Mouse (Mus musculus) midbrain, embryonic 11.5 days (tissue): ENCODE results near the gene Hoxb3. TPM values are rescaled to one million over a fixed set of nuclear protein-coding genes. Genes with fewer than 3 reads are reported as not detected.

Experiments
- ATAC-seq: fragments of 200-750 bp; cut with Nextera tagmentation; 2 replicates; pipeline ENCODE4 v1.8.0; 2017; ENCODE audit warnings: moderate TSS enrichment, moderate library complexity; ENCODE audit not compliant: low FRiP score
- DNase-seq: peaks from one replicate; pipeline ENCODE4 v3.0.0; 2015; ENCODE audit warnings: low spot score; ENCODE audit errors: missing footprints
- H3K27ac ChIP-seq: fragments of 300-500 bp; sonication (generic); 2 replicates; pipeline ENCODE4 v1.5.1; 2014; ENCODE audit warnings: low read depth, low read length
- H3K27me3 ChIP-seq: fragments of 300-500 bp; sonication (generic); 2 replicates; pipeline ENCODE4 v1.6.1; 2014; ENCODE audit warnings: mild to moderate bottlenecking, low read length, moderate library complexity, mixed read lengths; ENCODE audit not compliant: control insufficient read depth, insufficient read depth
- H3K36me3 ChIP-seq: fragments of 300-500 bp; sonication (generic); 2 replicates; pipeline ENCODE4 v1.6.1; 2014; ENCODE audit warnings: mild to moderate bottlenecking, low read length, moderate library complexity, mixed read lengths; ENCODE audit not compliant: control insufficient read depth, insufficient read depth
- H3K4me1 ChIP-seq: fragments of 300-500 bp; sonication (generic); 2 replicates; pipeline ENCODE4 v1.6.1; 2014; ENCODE audit warnings: low read length; ENCODE audit not compliant: control insufficient read depth, insufficient read depth
- H3K4me2 ChIP-seq: fragments of 300-500 bp; sonication (generic); 2 replicates; pipeline ENCODE4 v1.6.1; 2014; ENCODE audit warnings: mild to moderate bottlenecking, moderate library complexity
- H3K4me3 ChIP-seq: fragments of 300-500 bp; sonication (generic); 2 replicates; pipeline ENCODE4 v1.5.1; 2014; ENCODE audit warnings: low read depth, low read length
- H3K9ac ChIP-seq: fragments of 300-500 bp; sonication (generic); 2 replicates; pipeline ENCODE4 v1.6.1; 2014; ENCODE audit warnings: low read length
- H3K9me3 ChIP-seq: fragments of 300-500 bp; sonication (generic); 2 replicates; pipeline ENCODE4 v1.6.1; 2016; ENCODE audit warnings: low read length; ENCODE audit not compliant: control insufficient read depth
- WGBS: fragments of 180-500 bp; shearing (Covaris S2); extraction: QIAGEN DNeasy Blood & Tissue Kit; methylation state at CpG from one replicate; pipeline ENCODE4 v1.1.7; 2014; 5-methylcytosine and 5-hydroxymethylcytosine counted together
- polyA plus RNA-seq: library from polyadenylated mRNA; unstranded; fragments of >200 nt; fragmentation: Nextera tagmentation; extraction: Ambion mirVana; gene quantifications from 2 replicates; pipeline ENCODE4 v1.2.1, GENCODE M21; 2014

The Hoxb3 gene
- polyA plus RNA-seq, 1 experiment from 2014 or later = not detected

GRCm38 (mm10) chr11:96287411-96287810 is 35.7 kb upstream of the Hoxb3 start:
- H3K9ac ChIP-seq = no peak overlapping the region
- no peak overlapping the region for H3K4me3 ChIP-seq
- 0% methylated on average over 9 of the region's 9 CpGs for WGBS
- no peaks in the 10 kb centered on the region for H3K36me3 ChIP-seq
- H3K27ac ChIP-seq = no peak overlapping the region
- ATAC-seq (no peak), DNase-seq (no peak)
- no peaks in the 10 kb centered on the region for H3K9me3 ChIP-seq
- H3K27me3 ChIP-seq = peaks cover 98% of the 10 kb centered on the region
- no peak overlapping the region for H3K4me2 ChIP-seq
- no peaks in the 10 kb centered on the region for H3K4me1 ChIP-seq

- DNase-seq (peak; percentile 93), ATAC-seq (no peak)
- H3K4me2 ChIP-seq = no peak overlapping the region
- H3K36me3 ChIP-seq = no peaks in the 10 kb centered on the region
- no peak overlapping the region for H3K4me3 ChIP-seq
- H3K27ac ChIP-seq = no peak overlapping the region
- H3K4me1 ChIP-seq = no peaks in the 10 kb centered on the region
- 16% methylated on average over 1 of the region's 1 CpGs for WGBS
- no peaks in the 10 kb centered on the region for H3K9me3 ChIP-seq
- no peak overlapping the region for H3K9ac ChIP-seq
- peaks cover 98% of the 10 kb centered on the region for H3K27me3 ChIP-seq
Measured at GRCm38 (mm10) chr11:96288455-96289221, 34.5 kb upstream of the Hoxb3 start.

GRCm38 (mm10) chr11:96289293-96289692 is 33.8 kb upstream of the Hoxb3 start:
- H3K27ac ChIP-seq = no peak overlapping the region
- H3K9ac ChIP-seq = no peak overlapping the region
- H3K4me3 ChIP-seq = no peak overlapping the region
- no peaks in the 10 kb centered on the region for H3K9me3 ChIP-seq
- ATAC-seq (no peak), DNase-seq (no peak)
- no peaks in the 10 kb centered on the region for H3K36me3 ChIP-seq
- no peak overlapping the region for H3K4me2 ChIP-seq
- WGBS = 2% methylated on average over 21 of the region's 21 CpGs
- peaks cover 98% of the 10 kb centered on the region for H3K27me3 ChIP-seq
- H3K4me1 ChIP-seq = no peaks in the 10 kb centered on the region

- Histone ChIP-seq H3K36me3 (no peaks in the 10 kb centered on the region), H3K9ac (no peak overlapping the region), H3K4me1 (no peaks in the 10 kb centered on the region), H3K4me2 (no peak overlapping the region), H3K27ac (no peak overlapping the region), H3K27me3 (peaks cover 98% of the 10 kb centered on the region), H3K4me3 (no peak overlapping the region), H3K9me3 (no peaks in the 10 kb centered on the region)
- 3% methylated on average over 6 of the region's 6 CpGs for WGBS
- DNase-seq (peak; percentile 94), ATAC-seq (no peak)
Measured at GRCm38 (mm10) chr11:96289837-96290236, 33.3 kb upstream of the Hoxb3 start.

GRCm38 (mm10) chr11:96290705-96291355 is 32.3 kb upstream of the Hoxb3 start:
- Histone ChIP-seq H3K27ac (no peak overlapping the region), H3K4me1 (no peaks in the 10 kb centered on the region), H3K4me3 (no peak overlapping the region), H3K4me2 (no peak overlapping the region), H3K9me3 (no peaks in the 10 kb centered on the region), H3K9ac (no peak overlapping the region), H3K36me3 (no peaks in the 10 kb centered on the region), H3K27me3 (peaks cover 98% of the 10 kb centered on the region)
- WGBS = 2% methylated on average over 17 of the region's 17 CpGs
- DNase-seq (no peak), ATAC-seq (no peak)

- 1% methylated on average over 22 of the region's 22 CpGs for WGBS
- no peaks in the 10 kb centered on the region for H3K4me1 ChIP-seq
- H3K27ac ChIP-seq = no peak within 1 kb of the TSS
- DNase-seq (no peak), ATAC-seq (no peak)
- no peak within 1 kb of the TSS for H3K9ac ChIP-seq
- no peaks in the 10 kb centered on the region for H3K9me3 ChIP-seq
- H3K4me2 ChIP-seq = no peak within 1 kb of the TSS
- H3K27me3 ChIP-seq = peaks cover 98% of the 10 kb centered on the region
- H3K4me3 ChIP-seq = no peak within 1 kb of the TSS
- no peaks in the 10 kb centered on the region for H3K36me3 ChIP-seq
Measured at GRCm38 (mm10) chr11:96291681-96292564, 31.2 kb upstream of the Hoxb3 start, which contains the start of gene Hoxb6. Gene Hoxb6, plus strand, starts transcription at chr11:96292476.

GRCm38 (mm10) chr11:96292565-96293301 is 30.4 kb upstream of the Hoxb3 start:
- Histone ChIP-seq H3K4me3 (no peak overlapping the region), H3K27me3 (peaks cover 98% of the 10 kb centered on the region), H3K4me2 (no peak overlapping the region), H3K4me1 (no peaks in the 10 kb centered on the region), H3K9me3 (no peaks in the 10 kb centered on the region), H3K27ac (no peak overlapping the region), H3K36me3 (no peaks in the 10 kb centered on the region), H3K9ac (no peak overlapping the region)
- DNase-seq = no peak
- WGBS = 1% methylated on average over 12 of the region's 12 CpGs
- no peak for ATAC-seq

- Histone ChIP-seq H3K36me3 (no peaks in the 10 kb centered on the region), H3K4me2 (no peak overlapping the region), H3K27me3 (peaks cover 98% of the 10 kb centered on the region), H3K27ac (no peak overlapping the region), H3K9ac (no peak overlapping the region), H3K4me1 (no peaks in the 10 kb centered on the region), H3K9me3 (no peaks in the 10 kb centered on the region), H3K4me3 (no peak overlapping the region)
- peak; percentile 92 for DNase-seq
- 2% methylated on average over 22 of the region's 22 CpGs for WGBS
- ATAC-seq = no peak
Measured at GRCm38 (mm10) chr11:96293302-96293921, 29.7 kb upstream of the Hoxb3 start.
